Mouse (Mus musculus): ENCODE data around the gene Brox. TPM values are rescaled to one million over a fixed set of nuclear protein-coding genes. Genes with fewer than 3 reads are reported as not detected.

The Brox gene
- polyA plus RNA-seq, 1 experiment from 2014 or later, result 41.8 TPM

GRCm38 (mm10) chr1:183288351-183288750 is 8.7 kb downstream of the Brox start:
- no peaks in the 10 kb centered on the region for H3K4me1 ChIP-seq (ENCODE audit: control insufficient read depth, insufficient read depth, low read length)
- H3K9ac ChIP-seq (ENCODE audit: low read depth, low read length), result no peak overlapping the region
- H3K4me2 ChIP-seq (ENCODE audit: low read depth, low read length), result no peak overlapping the region
- no peak overlapping the region for H3K27ac ChIP-seq (ENCODE audit: low read length)
- WGBS, result 87% methylated on average over 3 of the region's 3 CpGs
- no peak overlapping the region for H3K4me3 ChIP-seq (ENCODE audit: low read length)
- H3K36me3 ChIP-seq (ENCODE audit: control insufficient read depth, insufficient read depth, low read length), result peaks cover 30% of the 10 kb centered on the region
- ATAC-seq, result no peak
- H3K27me3 ChIP-seq (replicated peaks; ENCODE audit: control insufficient read depth, insufficient read depth, low read length), result no peaks in the 10 kb centered on the region
- no peaks in the 10 kb centered on the region for H3K9me3 ChIP-seq (ENCODE audit: control insufficient read depth, low read length)

- 63% methylated on average over 5 of the region's 5 CpGs for WGBS
- H3K9ac ChIP-seq (ENCODE audit: low read depth, low read length), result no peak overlapping the region
- no peak for ATAC-seq
- no peak overlapping the region for H3K27ac ChIP-seq (ENCODE audit: low read length)
- H3K9me3 ChIP-seq (ENCODE audit: control insufficient read depth, low read length), result no peaks in the 10 kb centered on the region
- H3K36me3 ChIP-seq (ENCODE audit: control insufficient read depth, insufficient read depth, low read length), result peaks cover 4% of the 10 kb centered on the region
- H3K4me1 ChIP-seq (ENCODE audit: control insufficient read depth, insufficient read depth, low read length), result no peaks in the 10 kb centered on the region
- H3K27me3 ChIP-seq (replicated peaks; ENCODE audit: control insufficient read depth, insufficient read depth, low read length), result no peaks in the 10 kb centered on the region
- no peak overlapping the region for H3K4me3 ChIP-seq (ENCODE audit: low read length)
- no peak overlapping the region for H3K4me2 ChIP-seq (ENCODE audit: low read depth, low read length)
Observed at GRCm38 (mm10) chr1:183275763-183276162, 21.3 kb downstream of the Brox start.

GRCm38 (mm10) chr1:183274385-183274784 is 22.7 kb downstream of the Brox start:
- H3K27me3 ChIP-seq (replicated peaks; ENCODE audit: control insufficient read depth, insufficient read depth, low read length), result no peaks in the 10 kb centered on the region
- H3K4me3 ChIP-seq (ENCODE audit: low read length), result no peak overlapping the region
- WGBS, result 48% methylated on average over 3 of the region's 3 CpGs
- no peak overlapping the region for H3K27ac ChIP-seq (ENCODE audit: low read length)
- no peak overlapping the region for H3K9ac ChIP-seq (ENCODE audit: low read depth, low read length)
- ATAC-seq, result peak; percentile 71; the same call in 1 of the 2 replicates
- H3K36me3 ChIP-seq (ENCODE audit: control insufficient read depth, insufficient read depth, low read length), result peaks cover 4% of the 10 kb centered on the region
- no peaks in the 10 kb centered on the region for H3K9me3 ChIP-seq (ENCODE audit: control insufficient read depth, low read length)
- H3K4me2 ChIP-seq (ENCODE audit: low read depth, low read length), result no peak overlapping the region
- no peaks in the 10 kb centered on the region for H3K4me1 ChIP-seq (ENCODE audit: control insufficient read depth, insufficient read depth, low read length)

- Histone ChIP-seq H3K4me3 (ENCODE audit: low read length) (no peak overlapping the region), H3K36me3 (ENCODE audit: control insufficient read depth, insufficient read depth, low read length) (no peaks in the 10 kb centered on the region), H3K9me3 (ENCODE audit: control insufficient read depth, low read length) (no peaks in the 10 kb centered on the region), H3K9ac (ENCODE audit: low read depth, low read length) (no peak overlapping the region), H3K4me1 (ENCODE audit: control insufficient read depth, insufficient read depth, low read length) (no peaks in the 10 kb centered on the region), H3K27me3 (replicated peaks; ENCODE audit: control insufficient read depth, insufficient read depth, low read length) (no peaks in the 10 kb centered on the region), H3K4me2 (ENCODE audit: low read depth, low read length) (no peak overlapping the region), H3K27ac (ENCODE audit: low read length) (no peak overlapping the region)
- ATAC-seq, result no peak
- WGBS, result 59% methylated on average over 10 of the region's 10 CpGs
Observed at GRCm38 (mm10) chr1:183272867-183273818, 23.9 kb downstream of the Brox start.

GRCm38 (mm10) chr1:183267666-183268065 is 29.4 kb downstream of the Brox start:
- ATAC-seq, result no peak
- WGBS, result 78% methylated on average over 6 of the region's 6 CpGs
- Histone ChIP-seq H3K27ac (ENCODE audit: low read length) (no peak overlapping the region), H3K4me3 (ENCODE audit: low read length) (no peak overlapping the region), H3K9ac (ENCODE audit: low read depth, low read length) (no peak overlapping the region), H3K4me2 (ENCODE audit: low read depth, low read length) (no peak overlapping the region), H3K4me1 (ENCODE audit: control insufficient read depth, insufficient read depth, low read length) (no peaks in the 10 kb centered on the region), H3K9me3 (ENCODE audit: control insufficient read depth, low read length) (no peaks in the 10 kb centered on the region), H3K36me3 (ENCODE audit: control insufficient read depth, insufficient read depth, low read length) (no peaks in the 10 kb centered on the region), H3K27me3 (replicated peaks; ENCODE audit: control insufficient read depth, insufficient read depth, low read length) (no peaks in the 10 kb centered on the region)

GRCm38 (mm10) chr1:183265921-183266467 is 31.1 kb downstream of the Brox start:
- no peak overlapping the region for H3K4me2 ChIP-seq (ENCODE audit: low read depth, low read length)
- H3K27ac ChIP-seq (ENCODE audit: low read length), result no peak overlapping the region
- no peaks in the 10 kb centered on the region for H3K27me3 ChIP-seq (replicated peaks; ENCODE audit: control insufficient read depth, insufficient read depth, low read length)
- ATAC-seq, result no peak
- no peaks in the 10 kb centered on the region for H3K4me1 ChIP-seq (ENCODE audit: control insufficient read depth, insufficient read depth, low read length)
- 62% methylated on average over 14 of the region's 14 CpGs for WGBS
- H3K36me3 ChIP-seq (ENCODE audit: control insufficient read depth, insufficient read depth, low read length), result no peaks in the 10 kb centered on the region
- no peaks in the 10 kb centered on the region for H3K9me3 ChIP-seq (ENCODE audit: control insufficient read depth, low read length)
- H3K4me3 ChIP-seq (ENCODE audit: low read length), result no peak overlapping the region
- no peak overlapping the region for H3K9ac ChIP-seq (ENCODE audit: low read depth, low read length)

GRCm38 (mm10) chr1:183264145-183265008 is 32.7 kb downstream of the Brox start:
- H3K4me2 ChIP-seq (ENCODE audit: low read depth, low read length), result no peak overlapping the region
- H3K27me3 ChIP-seq (replicated peaks; ENCODE audit: control insufficient read depth, insufficient read depth, low read length), result no peaks in the 10 kb centered on the region
- no peaks in the 10 kb centered on the region for H3K4me1 ChIP-seq (ENCODE audit: control insufficient read depth, insufficient read depth, low read length)
- no peaks in the 10 kb centered on the region for H3K9me3 ChIP-seq (ENCODE audit: control insufficient read depth, low read length)
- WGBS, result 70% methylated on average over 13 of the region's 13 CpGs
- H3K36me3 ChIP-seq (ENCODE audit: control insufficient read depth, insufficient read depth, low read length), result no peaks in the 10 kb centered on the region
- no peak overlapping the region for H3K4me3 ChIP-seq (ENCODE audit: low read length)
- no peak overlapping the region for H3K9ac ChIP-seq (ENCODE audit: low read depth, low read length)
- no peak overlapping the region for H3K27ac ChIP-seq (ENCODE audit: low read length)
- peak; percentile 50; the same call in 1 of the 2 replicates for ATAC-seq

- WGBS, result 48% methylated on average over 10 of the region's 10 CpGs
- Histone ChIP-seq H3K9ac (ENCODE audit: low read depth, low read length) (no peak overlapping the region), H3K36me3 (ENCODE audit: control insufficient read depth, insufficient read depth, low read length) (no peaks in the 10 kb centered on the region), H3K9me3 (ENCODE audit: control insufficient read depth, low read length) (no peaks in the 10 kb centered on the region), H3K4me3 (ENCODE audit: low read length) (no peak overlapping the region), H3K27me3 (replicated peaks; ENCODE audit: control insufficient read depth, insufficient read depth, low read length) (no peaks in the 10 kb centered on the region), H3K4me1 (ENCODE audit: control insufficient read depth, insufficient read depth, low read length) (peaks cover 2% of the 10 kb centered on the region; the same call in 1 of the 2 replicates), H3K4me2 (ENCODE audit: low read depth, low read length) (no peak overlapping the region), H3K27ac (ENCODE audit: low read length) (no peak overlapping the region)
- no peak for ATAC-seq
Observed at GRCm38 (mm10) chr1:183252574-183252973, 44.5 kb downstream of the Brox start.

- WGBS, result 75% methylated on average over 2 of the region's 2 CpGs
- H3K9me3 ChIP-seq (ENCODE audit: control insufficient read depth, low read length), result no peaks in the 10 kb centered on the region
- H3K4me1 ChIP-seq (ENCODE audit: control insufficient read depth, insufficient read depth, low read length), result peaks cover 2% of the 10 kb centered on the region; the same call in 1 of the 2 replicates
Observed at GRCm38 (mm10) chr1:183251818-183252217, 45.3 kb downstream of the Brox start.

More at GRCm38 (mm10) chr1:183251818-183252217, 45.3 kb downstream of the Brox start:
- no peak for ATAC-seq
- Histone ChIP-seq H3K4me3 (ENCODE audit: low read length) (no peak overlapping the region), H3K9ac (ENCODE audit: low read depth, low read length) (no peak overlapping the region), H3K4me2 (ENCODE audit: low read depth, low read length) (no peak overlapping the region), H3K36me3 (ENCODE audit: control insufficient read depth, insufficient read depth, low read length) (no peaks in the 10 kb centered on the region), H3K27me3 (replicated peaks; ENCODE audit: control insufficient read depth, insufficient read depth, low read length) (no peaks in the 10 kb centered on the region), H3K27ac (ENCODE audit: low read length) (no peak overlapping the region)
